Mouse (Mus musculus): ENCODE measurements around the gene Accsl.

Accsl gene

GRCm38 (mm10) chr2:93806487-93807201 is 62.3 kb downstream of the Accsl start:
- no peak for DNase-seq

GRCm38 (mm10) chr2:93805523-93805922 is 63.4 kb downstream of the Accsl start:
- DNase-seq = no peak
